Mouse (Mus musculus): ENCODE measurements around the gene Spdef.

Gene Spdef

DNA sequence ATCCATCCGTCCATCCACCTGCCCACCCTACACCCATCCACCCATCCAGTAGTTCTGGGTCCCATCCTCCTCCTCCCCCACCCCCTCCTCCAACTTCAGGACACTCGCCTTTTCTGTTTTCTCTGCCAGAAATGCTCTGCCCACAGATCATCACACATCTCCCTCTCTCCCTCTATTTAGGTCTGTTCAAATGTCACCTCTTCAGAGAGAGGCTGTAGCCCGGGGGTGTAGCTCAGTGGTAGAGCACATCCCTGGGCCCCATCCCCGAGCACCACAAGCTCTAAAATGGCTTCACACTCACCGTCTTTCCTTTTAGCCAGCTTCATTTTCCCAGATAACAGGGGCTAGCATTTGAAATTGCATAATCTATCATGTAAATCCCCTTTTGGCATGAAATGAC is 51.0 kb downstream of the Spdef start:
- DNase-seq (ENCODE audit: extremely low spot score), result no peak

DNA sequence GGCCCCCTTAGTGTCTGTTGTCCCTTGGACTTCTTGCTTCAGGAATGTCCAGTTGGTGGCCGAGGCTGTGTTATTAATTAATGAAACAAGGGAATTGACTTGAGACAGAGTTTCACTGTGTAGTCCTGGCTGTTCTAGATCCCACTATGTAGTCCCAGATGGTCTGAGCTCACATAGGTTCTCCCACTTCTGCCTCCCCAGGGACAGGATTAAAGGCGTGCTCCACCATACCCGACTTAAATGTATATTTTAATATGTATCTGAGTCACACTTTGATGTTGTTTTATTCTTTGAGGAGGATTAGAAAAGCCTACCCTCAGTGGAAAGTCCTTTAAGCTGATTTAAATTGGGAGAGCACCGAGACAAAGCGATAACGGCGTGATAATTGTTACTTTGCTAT is 52.5 kb downstream of the Spdef start:
- no peak for DNase-seq (ENCODE audit: extremely low spot score)

DNA sequence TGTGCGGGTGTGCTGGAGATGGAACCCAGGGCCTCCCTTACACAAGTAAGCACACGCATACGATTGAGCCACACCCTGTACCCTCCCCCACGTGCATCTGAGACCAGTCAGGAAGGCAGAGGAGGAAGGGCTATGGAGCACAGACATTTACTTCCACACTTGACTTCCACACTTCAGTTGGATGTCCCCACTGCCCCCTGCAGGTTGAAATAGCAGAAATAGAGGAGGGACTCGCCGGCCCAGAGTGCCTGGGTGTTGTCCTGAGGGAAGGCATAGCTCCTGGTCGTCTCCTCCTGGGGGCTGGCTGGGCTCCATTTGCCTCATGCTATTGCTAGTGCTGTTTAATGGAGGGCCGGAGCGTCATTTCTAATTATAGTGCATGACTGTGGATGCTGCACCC is 53.3 kb downstream of the Spdef start:
- no peak for DNase-seq (ENCODE audit: extremely low spot score)

DNA sequence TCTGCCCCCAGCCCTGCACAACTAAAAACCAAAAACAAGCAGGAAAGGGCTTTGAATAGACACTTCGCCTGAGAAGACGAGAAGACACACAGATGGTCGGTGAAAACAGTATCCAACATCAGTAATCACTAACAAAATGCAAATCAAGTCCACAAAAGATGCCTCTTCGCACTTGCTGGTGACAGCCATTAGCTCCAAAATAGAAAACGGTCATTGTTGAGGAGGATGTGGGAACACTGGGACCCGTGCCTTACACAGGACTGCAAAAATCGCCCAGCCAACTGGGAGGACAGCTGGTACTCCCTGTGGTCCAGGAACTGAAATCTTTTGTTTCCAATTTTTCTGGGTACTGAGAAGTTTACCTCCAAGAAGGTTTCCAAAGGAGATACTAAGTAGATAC is 54.8 kb downstream of the Spdef start:
- no peak for DNase-seq (ENCODE audit: extremely low spot score)

DNA sequence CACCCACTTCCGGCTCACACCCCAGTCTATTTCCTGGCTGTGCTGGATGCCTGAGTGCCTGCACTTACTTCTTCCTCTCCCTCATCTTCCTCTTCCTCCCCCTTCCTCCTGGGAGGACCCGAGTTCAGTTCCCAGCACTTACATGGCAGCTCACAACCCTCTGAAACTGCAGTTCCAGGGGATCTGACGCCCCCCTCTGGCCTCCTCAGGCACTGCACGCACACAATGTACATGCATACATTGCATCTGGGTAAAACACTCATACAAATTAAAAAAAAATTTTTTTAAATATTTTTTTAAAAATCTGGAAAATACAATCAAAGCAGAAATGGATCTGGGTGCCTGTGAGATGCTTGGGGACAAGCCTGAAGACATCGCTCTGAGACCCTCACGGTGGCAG is 57.0 kb downstream of the Spdef start:
- DNase-seq (ENCODE audit: extremely low spot score), result no peak
